Mouse (Mus musculus) heart, adult 2 months (tissue): ENCODE results near the gene Crim1. TPM values are rescaled to one million over a fixed set of nuclear protein-coding genes. Genes with fewer than 3 reads are reported as not detected.

Source experiments
- DNase-seq, 2 experiments: peaks; one replicate each; pipeline ENCODE4 v3.0.0; 2021
- H3K27ac ChIP-seq: fragments of 200-600 bp; 2 replicates; pipeline ENCODE4 v1.8.1; 2022
- H3K27me3 ChIP-seq: fragments of 200-500 bp; 2 replicates; pipeline ENCODE4 v1.6.1; 2012; ENCODE audit warnings: mild to moderate bottlenecking, low read length, inconsistent platforms, mixed read lengths; ENCODE audit not compliant: control insufficient read depth, insufficient read depth
- H3K36me3 ChIP-seq: fragments of 200-500 bp; 2 replicates; pipeline ENCODE4 v1.6.1; 2012; ENCODE audit warnings: low read length, inconsistent platforms; ENCODE audit not compliant: control insufficient read depth, insufficient read depth
- H3K4me1 ChIP-seq: fragments of 200-500 bp; 2 replicates; pipeline ENCODE4 v1.6.1; 2011; ENCODE audit warnings: low read length; ENCODE audit not compliant: control insufficient read depth, insufficient read depth
- H3K4me3 ChIP-seq: fragments of 200-600 bp; 2 replicates; pipeline ENCODE4 v1.8.1; 2022
- H3K79me2 ChIP-seq: fragments of 200-500 bp; replicated peaks from 2 replicates; pipeline ENCODE4 v1.6.1; 2012; ENCODE audit warnings: mild to moderate bottlenecking, inconsistent platforms, low read length, moderate library complexity, mixed read lengths; ENCODE audit not compliant: control insufficient read depth, insufficient read depth
- H3K9ac ChIP-seq: fragments of 200-500 bp; 2 replicates; pipeline ENCODE4 v1.6.1; 2012; ENCODE audit warnings: low read depth, mild to moderate bottlenecking, control low read depth, inconsistent platforms, low read length, mixed read lengths
- CTCF ChIP-seq: fragments of 200-600 bp; IDR thresholded peaks from 2 replicates; pipeline ENCODE4 v1.8.1; 2022; ENCODE audit warnings: antibody characterized with exemption, mild to moderate bottlenecking, moderate library complexity
- EP300 ChIP-seq: fragments of 200-500 bp; IDR thresholded peaks from 2 replicates; pipeline ENCODE4 v1.6.1; 2011; ENCODE audit warnings: low read depth, low read length, control low read depth; ENCODE audit not compliant: insufficient read depth
- POLR2A ChIP-seq: fragments of 200-500 bp; IDR thresholded peaks from 2 replicates; pipeline ENCODE4 v1.6.1; 2011; ENCODE audit warnings: mild to moderate bottlenecking, low read depth, low read length, control low read depth; ENCODE audit not compliant: insufficient read depth
- WGBS: fragments of 180-500 bp; shearing (Covaris S2); methylation state at CpG from one replicate; pipeline ENCODE4 v1.1.7; 2018; 5-methylcytosine and 5-hydroxymethylcytosine counted together
- intact Hi-C: fragments of 180-260 bp; cut with DNase I; formaldehyde crosslinking; loops from one replicate; pipeline ENCODE4 v1.15.1; 2025
- polyA plus RNA-seq: library from polyadenylated mRNA; depleted of rRNA; stranded (reverse); fragments of >200 nt; gene quantifications from 2 replicates; pipeline ENCODE4 v1.2.3, GENCODE M21; 2012
- total RNA-seq, 2 experiments: library from RNA; stranded (reverse); gene quantifications; 2 replicates each; pipeline ENCODE4 v1.2.3; 2021

Crim1 gene
- total and polyA plus RNA-seq, 3 experiments: 28.2 to 55.4 (median 50.6) TPM

- H3K4me1 ChIP-seq: peaks cover 10% of the 10 kb centered on the region
- no peaks in the 10 kb centered on the region for H3K27me3 ChIP-seq
- DNase-seq: no peak
- TF ChIP-seq CTCF (no peak), EP300 (no peak), POLR2A (no peak)
- peaks cover 4% of the 10 kb centered on the region for H3K36me3 ChIP-seq
- no peaks in the 10 kb centered on the region for H3K79me2 ChIP-seq
- intact Hi-C loops: no loop called here
- WGBS: 88% methylated on average over 13 of the region's 13 CpGs
- no peak overlapping the region for H3K4me3 ChIP-seq
- H3K9ac ChIP-seq: no peak overlapping the region
- H3K27ac ChIP-seq: no peak overlapping the region
Observed at GRCm38 (mm10) chr17:78286021-78286420, 86.0 kb downstream of the Crim1 start.

GRCm38 (mm10) chr17:78287391-78287790 lies 87.3 kb downstream of the Crim1 start:
- H3K27ac ChIP-seq: peak overlapping the region; percentile 32; the same call in 1 of the 2 replicates

GRCm38 (mm10) chr17:78290153-78290876 lies 90.3 kb downstream of the Crim1 start:
- WGBS: 94% methylated on average over 6 of the region's 6 CpGs
- H3K79me2 ChIP-seq: no peaks in the 10 kb centered on the region
- TF ChIP-seq EP300 (no peak), CTCF (no peak), POLR2A (no peak)

More at GRCm38 (mm10) chr17:78287391-78287790, 87.3 kb downstream of the Crim1 start:
- TF ChIP-seq EP300 (no peak), CTCF (no peak)
- no peaks in the 10 kb centered on the region for H3K27me3 ChIP-seq
- no peaks in the 10 kb centered on the region for H3K79me2 ChIP-seq
- H3K9ac ChIP-seq: no peak overlapping the region
- no peak for DNase-seq
- intact Hi-C loops: no loop called here
- no peak overlapping the region for H3K4me3 ChIP-seq
- peaks cover 2% of the 10 kb centered on the region; the same call in 1 of the 2 replicates for H3K36me3 ChIP-seq
- WGBS: 25% methylated on average over 2 of the region's 2 CpGs
- H3K4me1 ChIP-seq: peaks cover 10% of the 10 kb centered on the region

GRCm38 (mm10) chr17:78291030-78291429 lies 91.0 kb downstream of the Crim1 start:
- Histone ChIP-seq H3K36me3 (peaks cover 2% of the 10 kb centered on the region; the same call in 1 of the 2 replicates), H3K4me1 (peaks cover 10% of the 10 kb centered on the region), H3K4me3 (no peak overlapping the region), H3K27ac (no peak overlapping the region), H3K27me3 (no peaks in the 10 kb centered on the region), H3K9ac (no peak overlapping the region), H3K79me2 (no peaks in the 10 kb centered on the region)
- DNase-seq: no peak
- intact Hi-C loops: no loop called here
- TF ChIP-seq CTCF: 0 out of 2 replicates have a peak, but pooled peaks have one; percentile 7
- no peak for TF ChIP-seq EP300
- no peak for TF ChIP-seq POLR2A
- 86% methylated on average over 5 of the region's 5 CpGs for WGBS

More at GRCm38 (mm10) chr17:78290153-78290876, 90.3 kb downstream of the Crim1 start:
- Histone ChIP-seq H3K36me3 (peaks cover 2% of the 10 kb centered on the region; the same call in 1 of the 2 replicates), H3K27ac (no peak overlapping the region), H3K4me3 (no peak overlapping the region), H3K9ac (no peak overlapping the region), H3K4me1 (peaks cover 10% of the 10 kb centered on the region), H3K27me3 (no peaks in the 10 kb centered on the region)
- no peak for DNase-seq
- intact Hi-C loops: no loop called here

GRCm38 (mm10) chr17:78292301-78292700 lies 92.3 kb downstream of the Crim1 start:
- intact Hi-C loops: no loop called here
- H3K79me2 ChIP-seq: no peaks in the 10 kb centered on the region
- H3K4me1 ChIP-seq: peaks cover 7% of the 10 kb centered on the region
- no peak overlapping the region for H3K27ac ChIP-seq
- DNase-seq: no peak
- no peak overlapping the region for H3K4me3 ChIP-seq
- H3K36me3 ChIP-seq: peaks cover 2% of the 10 kb centered on the region; the same call in 1 of the 2 replicates
- 85% methylated on average over 7 of the region's 7 CpGs for WGBS
- TF ChIP-seq CTCF (no peak), EP300 (no peak), POLR2A (no peak)
- H3K27me3 ChIP-seq: no peaks in the 10 kb centered on the region
- no peak overlapping the region for H3K9ac ChIP-seq

GRCm38 (mm10) chr17:78292827-78293488 lies 92.9 kb downstream of the Crim1 start:
- no peak overlapping the region for H3K27ac ChIP-seq
- intact Hi-C loops: no loop called here

More at GRCm38 (mm10) chr17:78292827-78293488, 92.9 kb downstream of the Crim1 start:
- H3K27me3 ChIP-seq: no peaks in the 10 kb centered on the region
- no peaks in the 10 kb centered on the region for H3K79me2 ChIP-seq
- H3K4me1 ChIP-seq: peaks cover 4% of the 10 kb centered on the region
- no peak overlapping the region for H3K9ac ChIP-seq
- 95% methylated on average over 10 of the region's 10 CpGs for WGBS
- peaks cover 2% of the 10 kb centered on the region; the same call in 1 of the 2 replicates for H3K36me3 ChIP-seq
- DNase-seq: no peak
- TF ChIP-seq CTCF (no peak), POLR2A (no peak), EP300 (no peak)
- no peak overlapping the region for H3K4me3 ChIP-seq
